Mouse (Mus musculus): Measurements from ENCODE around the gene Stk24.

The Stk24 gene

DNA sequence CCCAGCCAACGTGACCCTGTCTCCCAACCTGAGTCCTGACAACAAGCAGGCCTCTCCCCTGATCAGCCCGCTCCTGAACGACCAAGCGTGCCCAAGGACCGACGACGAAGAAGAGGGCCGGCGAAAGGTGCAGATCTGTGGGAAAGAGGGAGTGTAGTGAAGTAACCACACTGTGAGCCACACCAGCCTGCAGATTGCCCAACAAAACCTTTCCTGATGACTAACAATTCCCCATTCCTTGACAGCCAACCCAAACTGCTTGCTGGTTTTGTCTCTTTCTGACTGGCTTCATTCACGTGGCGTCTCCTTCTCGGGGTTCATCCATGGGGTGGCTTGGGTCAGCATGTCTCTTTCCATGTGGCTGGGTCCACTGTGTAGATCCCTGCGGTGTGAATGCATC, 124.3 kb downstream of the Stk24 start:
- no peak for DNase-seq

DNA sequence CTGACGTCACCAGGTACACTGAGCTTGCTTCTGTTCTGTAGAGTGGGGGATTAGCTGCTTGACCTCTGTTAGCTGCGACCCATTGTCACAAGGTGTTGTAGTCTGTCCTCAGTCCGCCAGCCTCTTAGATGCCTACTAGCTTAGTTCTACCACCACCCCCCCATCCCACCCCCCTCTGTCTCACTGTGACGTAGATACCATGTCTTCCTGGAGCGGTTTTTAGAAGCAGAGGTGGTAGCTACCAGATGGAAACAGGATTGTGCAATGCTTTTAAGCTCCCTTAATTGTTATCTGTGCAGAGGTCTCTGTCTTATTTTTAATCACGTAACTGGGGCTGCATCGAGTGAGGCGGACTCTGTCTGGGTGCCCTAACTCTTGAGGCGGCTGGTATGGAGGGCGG, 124.9 kb downstream of the Stk24 start:
- DNase-seq, result no peak

DNA sequence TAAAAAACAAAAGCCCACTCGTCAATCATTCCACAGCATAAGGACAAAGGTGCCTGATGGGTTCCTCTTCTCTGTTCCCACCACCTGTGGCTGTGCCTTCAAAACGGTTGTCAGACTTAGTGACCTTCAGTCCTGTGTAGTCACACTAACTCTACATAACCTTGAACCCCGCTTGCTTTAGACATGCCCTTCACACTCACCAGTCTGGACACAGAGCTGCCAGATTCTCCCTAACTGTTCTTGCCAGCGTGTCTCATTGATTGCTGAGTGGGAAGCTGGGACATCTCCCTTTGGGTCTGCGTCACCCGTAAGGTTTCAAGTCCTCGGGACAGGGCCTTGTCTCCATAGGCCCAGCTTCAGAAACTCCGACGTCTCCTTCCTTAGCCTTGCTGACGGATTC, 127.3 kb downstream of the Stk24 start:
- DNase-seq, result no peak

DNA sequence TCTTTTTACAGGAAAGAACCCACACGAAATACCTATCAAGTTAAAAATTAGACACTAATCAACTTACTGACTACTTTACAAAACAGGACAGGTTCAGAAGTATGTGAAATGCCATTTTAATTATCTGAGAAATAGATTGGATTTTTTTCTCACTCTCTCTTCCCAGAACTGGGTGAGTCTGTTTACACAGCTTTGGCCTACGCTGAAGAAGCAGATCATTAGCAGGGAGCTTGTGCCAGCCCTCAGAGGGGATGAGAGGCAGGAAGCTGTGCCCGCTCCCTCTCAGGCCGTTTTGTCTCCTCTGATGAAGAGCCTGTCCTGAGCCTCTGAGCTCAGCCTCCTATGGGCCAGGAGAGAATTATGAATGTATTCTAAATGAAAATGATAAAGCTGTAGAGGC, 128.1 kb downstream of the Stk24 start:
- no peak for DNase-seq

DNA sequence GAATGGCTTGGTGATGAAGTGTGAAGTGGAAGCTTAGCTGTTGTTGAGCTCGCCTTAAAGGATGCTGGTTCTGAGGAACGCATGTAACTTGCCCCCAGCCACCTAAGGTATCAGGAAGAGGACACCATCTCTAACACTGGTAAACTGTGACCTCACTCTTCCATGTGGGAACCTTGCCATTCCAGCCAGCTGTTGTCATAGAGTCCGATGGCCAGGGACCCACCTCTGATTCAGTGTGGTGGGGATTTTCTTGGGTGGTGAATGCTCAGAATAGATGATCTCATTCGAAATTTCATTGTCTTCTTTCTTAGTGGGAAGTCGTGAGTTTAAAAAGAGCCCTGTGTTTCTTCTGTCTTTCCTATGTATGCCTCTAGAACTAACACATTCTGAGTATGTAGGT, 128.7 kb downstream of the Stk24 start:
- DNase-seq, result no peak

DNA sequence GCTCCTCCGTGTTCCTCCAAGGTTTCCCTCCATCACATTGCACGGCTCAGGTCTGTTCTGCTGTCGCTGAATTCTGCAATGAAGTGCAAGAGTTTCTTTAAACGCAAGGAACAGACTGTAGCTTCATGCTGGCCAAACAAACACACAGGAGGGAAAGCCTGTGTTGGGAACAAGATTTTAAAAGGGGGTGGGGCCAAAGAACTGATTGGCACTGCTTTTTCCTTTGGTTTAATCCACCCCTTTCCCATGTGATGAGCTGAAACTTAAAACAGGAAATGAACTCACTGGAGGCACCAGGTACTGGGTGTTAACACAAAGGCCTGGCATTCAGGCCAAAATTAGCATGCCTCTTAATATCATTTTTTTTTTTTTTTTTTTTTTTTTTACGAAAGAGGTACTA, 131.5 kb downstream of the Stk24 start:
- DNase-seq, result no peak

DNA sequence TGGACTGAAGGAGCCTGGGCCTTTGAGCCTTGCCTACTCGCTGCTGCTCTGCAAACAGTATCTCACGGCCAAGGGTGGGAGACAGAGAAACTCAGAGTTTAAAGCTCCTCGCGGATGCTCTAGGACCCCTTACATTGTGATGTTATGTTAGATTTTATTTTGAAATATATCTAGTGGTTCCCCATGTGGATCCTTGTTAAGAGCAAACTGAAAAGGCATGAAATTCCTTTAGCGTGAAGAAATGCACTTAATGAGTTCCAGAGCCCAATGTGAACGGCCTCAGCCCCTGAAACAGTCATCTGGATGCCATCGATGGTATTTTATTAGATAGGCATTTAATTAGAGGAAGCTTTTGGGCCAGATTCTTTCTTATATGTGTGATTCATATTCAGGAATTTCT, 132.5 kb downstream of the Stk24 start:
- DNase-seq, result no peak

DNA sequence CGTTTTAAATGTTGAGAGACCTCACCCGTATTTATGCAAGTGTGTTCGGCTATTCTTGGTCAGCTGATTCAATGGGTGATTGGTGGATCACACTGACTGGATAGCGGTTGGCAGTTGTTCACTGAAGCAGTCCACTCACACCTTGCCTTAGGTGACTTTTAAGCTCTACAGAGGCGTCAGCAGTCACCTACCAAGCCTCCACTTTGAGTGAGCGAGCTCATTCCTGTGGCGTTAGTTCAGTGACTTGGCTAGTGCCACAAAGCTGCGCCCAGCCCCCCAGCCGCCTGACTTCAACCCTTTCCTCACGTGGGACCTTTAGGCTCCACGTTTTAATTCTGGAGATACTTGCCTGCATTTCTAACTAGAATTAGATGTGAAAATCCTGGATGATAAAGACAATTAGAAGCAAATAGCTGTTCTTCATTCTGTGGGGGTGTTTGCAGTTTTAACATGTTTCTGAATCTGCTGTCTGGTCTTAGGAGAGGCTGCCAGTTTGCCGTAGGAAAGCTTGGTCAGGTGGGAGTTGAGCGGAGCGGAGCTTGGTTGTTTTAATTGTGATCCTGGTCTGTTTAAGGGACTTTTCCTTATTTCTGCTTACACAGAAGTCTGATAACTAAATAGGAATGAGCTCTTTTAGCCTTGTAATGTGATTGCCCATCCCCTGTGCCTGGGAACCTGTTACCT, 133.6 kb downstream of the Stk24 start:
- DNase-seq, result no peak

DNA sequence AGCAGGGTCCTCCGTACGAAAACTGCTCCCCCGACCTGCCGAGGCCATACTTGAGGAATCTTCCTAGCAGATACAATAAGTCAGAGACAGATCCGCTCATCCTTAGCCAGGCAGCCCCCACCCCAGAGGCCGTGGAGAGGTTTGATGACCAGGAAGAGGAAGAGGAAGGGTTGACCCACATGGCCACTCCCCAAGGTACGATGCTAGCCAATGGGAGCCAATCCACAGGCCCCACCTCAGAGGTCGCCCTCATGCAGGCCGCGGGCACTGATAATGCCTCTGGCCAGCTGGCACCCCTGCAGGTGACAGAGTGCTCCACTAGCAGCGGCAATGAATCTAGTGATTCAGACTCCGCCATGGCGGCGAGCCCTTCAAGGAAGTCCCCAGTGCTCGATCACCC, 135.7 kb downstream of the Stk24 start:
- DNase-seq, result no peak

DNA sequence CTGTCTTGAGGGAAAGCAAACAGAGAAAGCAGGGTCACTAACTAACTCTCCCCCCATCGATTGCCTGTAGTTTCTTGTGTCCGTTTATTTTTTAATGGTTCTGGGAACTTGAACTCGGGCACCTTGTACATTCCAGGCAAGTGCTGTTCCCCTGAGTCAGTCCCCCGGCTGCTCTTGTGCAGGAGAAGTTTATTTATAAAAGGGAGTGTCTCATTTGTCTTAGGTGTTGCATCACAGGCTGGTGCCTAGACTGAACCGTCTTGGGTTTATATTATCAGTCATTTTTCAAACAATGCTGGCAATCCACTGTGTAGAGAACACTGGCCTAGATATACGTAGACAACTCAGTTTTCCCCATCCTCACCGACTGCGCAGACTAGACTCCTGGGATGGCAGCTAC, 140.4 kb downstream of the Stk24 start:
- no peak for DNase-seq

DNA sequence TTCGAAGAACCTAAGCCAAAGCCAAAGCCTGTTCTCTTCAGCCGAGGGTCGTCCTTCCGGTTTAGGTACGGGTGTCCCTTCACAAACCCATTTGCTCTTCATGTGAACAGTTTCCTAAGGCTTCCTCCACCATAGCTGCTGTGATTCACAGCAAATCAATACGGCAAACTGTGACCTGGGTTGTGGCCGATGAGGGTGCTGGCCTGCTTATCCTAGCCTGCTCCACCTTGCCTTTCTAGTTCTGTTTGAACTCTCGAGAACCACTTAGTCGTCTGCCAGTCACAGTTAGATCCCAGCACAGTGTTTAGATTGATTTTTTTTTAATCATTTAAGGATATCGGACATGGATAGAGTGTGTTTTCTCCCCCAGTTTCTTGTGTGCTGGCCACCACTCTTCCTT, 141.1 kb downstream of the Stk24 start:
- no peak for DNase-seq

DNA sequence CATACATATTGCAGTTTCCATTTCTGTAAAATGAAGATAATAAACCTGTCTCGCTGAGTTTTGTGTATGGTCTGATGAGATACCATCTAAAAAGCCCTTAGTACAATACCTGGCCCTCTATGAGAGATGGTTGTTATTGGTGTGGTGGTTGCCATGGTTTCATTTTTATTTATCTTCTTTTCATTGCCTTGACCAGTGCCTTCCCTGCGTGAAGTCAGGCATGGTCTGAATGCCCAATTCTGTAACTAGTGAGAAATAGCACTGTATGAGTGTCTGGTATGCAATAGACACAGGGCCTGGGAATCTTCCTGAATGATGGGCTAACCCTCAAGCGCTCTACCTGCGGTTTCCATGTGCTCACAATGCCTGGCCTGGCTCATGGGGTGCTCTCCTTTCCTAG, 143.1 kb downstream of the Stk24 start:
- DNase-seq, result no peak

Data from thymus, postnatal 14 days (tissue).